Mouse (Mus musculus): ENCODE measurements around the gene 1600002K03Rik. TPM values are rescaled to one million over a fixed set of nuclear protein-coding genes. Genes with fewer than 3 reads are reported as not detected.

The 1600002K03Rik gene
- polyA plus RNA-seq (2015; fragmentation: Nextera tagmentation; extraction: Ambion mirVana): 13.5 and 14.3 TPM in 2 replicates

GRCm38 (mm10) chr10:80172527-80173292 lies at the start of gene 1600002K03Rik:
Gene 1600002K03Rik, plus strand, starts transcription at chr10:80172944.
- H3K36me3 ChIP-seq: peaks cover 25% of the 10 kb centered on the region
- no peaks in the 10 kb centered on the region for H3K9me3 ChIP-seq (replicated peaks)
- H3K9ac ChIP-seq (replicated peaks): peak within 1 kb of the TSS; percentile 60
- peaks cover 58% of the 10 kb centered on the region for H3K4me1 ChIP-seq
- ATAC-seq (ENCODE audit: low FRiP score): peak; percentile 71
- 7% methylated on average over 35 of the region's 35 CpGs for WGBS
- no peaks in the 10 kb centered on the region for H3K27me3 ChIP-seq (replicated peaks)
- H3K4me2 ChIP-seq: peak within 1 kb of the TSS; percentile 79
- peak within 1 kb of the TSS; percentile 92 for H3K27ac ChIP-seq (replicated peaks)
- H3K4me3 ChIP-seq (replicated peaks): peak within 1 kb of the TSS; percentile 56

GRCm38 (mm10) chr10:80123932-80124562 lies 48.7 kb upstream of the 1600002K03Rik start:
- ATAC-seq (ENCODE audit: low FRiP score): no peak
- Histone ChIP-seq H3K36me3 (peaks cover 56% of the 10 kb centered on the region), H3K27ac (replicated peaks) (no peak overlapping the region), H3K4me2 (no peak overlapping the region), H3K27me3 (replicated peaks) (no peaks in the 10 kb centered on the region), H3K9me3 (replicated peaks) (no peaks in the 10 kb centered on the region), H3K4me1 (peaks cover 16% of the 10 kb centered on the region), H3K4me3 (replicated peaks) (no peak overlapping the region), H3K9ac (replicated peaks) (no peak overlapping the region)
- 93% methylated on average over 9 of the region's 9 CpGs for WGBS

GRCm38 (mm10) chr10:80127920-80128319 lies 44.8 kb upstream of the 1600002K03Rik start:
- no peaks in the 10 kb centered on the region for H3K9me3 ChIP-seq (replicated peaks)
- no peak overlapping the region for H3K9ac ChIP-seq (replicated peaks)
- WGBS: 97% methylated on average over 8 of the region's 8 CpGs
- H3K4me1 ChIP-seq: peaks cover 14% of the 10 kb centered on the region
- H3K4me3 ChIP-seq (replicated peaks): no peak overlapping the region
- ATAC-seq (ENCODE audit: low FRiP score): no peak
- H3K27ac ChIP-seq (replicated peaks): no peak overlapping the region
- H3K27me3 ChIP-seq (replicated peaks): no peaks in the 10 kb centered on the region
- peaks cover 75% of the 10 kb centered on the region for H3K36me3 ChIP-seq
- H3K4me2 ChIP-seq: no peak overlapping the region

GRCm38 (mm10) chr10:80129846-80130245 lies 42.9 kb upstream of the 1600002K03Rik start:
- no peak overlapping the region for H3K4me3 ChIP-seq (replicated peaks)
- no peak overlapping the region; the same call in 1 of the 2 replicates for H3K27ac ChIP-seq (replicated peaks)
- no peaks in the 10 kb centered on the region for H3K9me3 ChIP-seq (replicated peaks)
- H3K4me1 ChIP-seq: peaks cover 21% of the 10 kb centered on the region
- peaks cover 93% of the 10 kb centered on the region for H3K36me3 ChIP-seq
- no peak overlapping the region for H3K4me2 ChIP-seq
- no peaks in the 10 kb centered on the region for H3K27me3 ChIP-seq (replicated peaks)
- WGBS: 92% methylated on average over 9 of the region's 9 CpGs
- ATAC-seq (ENCODE audit: low FRiP score): no peak
- no peak overlapping the region for H3K9ac ChIP-seq (replicated peaks)

GRCm38 (mm10) chr10:80130403-80131031 lies 42.2 kb upstream of the 1600002K03Rik start:
- WGBS: 77% methylated on average over 18 of the region's 18 CpGs
- no peak for ATAC-seq (ENCODE audit: low FRiP score)

GRCm38 (mm10) chr10:80131316-80131951 lies 41.3 kb upstream of the 1600002K03Rik start:
- ATAC-seq (ENCODE audit: low FRiP score): peak; percentile 74
- Histone ChIP-seq H3K27ac (replicated peaks) (peak overlapping the region; percentile 35; the same call in 1 of the 2 replicates), H3K4me1 (peaks cover 25% of the 10 kb centered on the region), H3K9ac (replicated peaks) (peak overlapping the region; percentile 11; the same call in 1 of the 2 replicates), H3K9me3 (replicated peaks) (no peaks in the 10 kb centered on the region), H3K36me3 (peaks cover 94% of the 10 kb centered on the region), H3K27me3 (replicated peaks) (no peaks in the 10 kb centered on the region), H3K4me2 (peak overlapping the region; percentile 24), H3K4me3 (replicated peaks) (peak overlapping the region; percentile 1; the same call in 1 of the 2 replicates)
- 14% methylated on average over 55 of the region's 55 CpGs for WGBS

More at GRCm38 (mm10) chr10:80130403-80131031, 42.2 kb upstream of the 1600002K03Rik start:
- no peak overlapping the region for H3K4me3 ChIP-seq (replicated peaks)
- no peak overlapping the region for H3K4me2 ChIP-seq
- peaks cover 96% of the 10 kb centered on the region for H3K36me3 ChIP-seq
- 0 out of 2 replicates have a peak overlapping the region, but pooled peaks have one; percentile 35 for H3K27ac ChIP-seq (replicated peaks)
- H3K4me1 ChIP-seq: peaks cover 21% of the 10 kb centered on the region
- no peaks in the 10 kb centered on the region for H3K9me3 ChIP-seq (replicated peaks)
- H3K27me3 ChIP-seq (replicated peaks): no peaks in the 10 kb centered on the region
- no peak overlapping the region; the same call in 1 of the 2 replicates for H3K9ac ChIP-seq (replicated peaks)

GRCm38 (mm10) chr10:80131952-80132350 lies 40.8 kb upstream of the 1600002K03Rik start:
- Histone ChIP-seq H3K4me2 (peak overlapping the region; percentile 24), H3K36me3 (peaks cover 90% of the 10 kb centered on the region), H3K27ac (replicated peaks) (0 out of 2 replicates have a peak overlapping the region, but pooled peaks have one; percentile 35), H3K27me3 (replicated peaks) (no peaks in the 10 kb centered on the region), H3K9ac (replicated peaks) (no peak overlapping the region), H3K9me3 (replicated peaks) (no peaks in the 10 kb centered on the region), H3K4me3 (replicated peaks) (peak overlapping the region; percentile 1; the same call in 1 of the 2 replicates), H3K4me1 (peaks cover 30% of the 10 kb centered on the region)
- 38% methylated on average over 27 of the region's 27 CpGs for WGBS
- ATAC-seq (ENCODE audit: low FRiP score): peak; percentile 16; the same call in 1 of the 2 replicates

GRCm38 (mm10) chr10:80133226-80133849 lies 39.4 kb upstream of the 1600002K03Rik start:
- no peak for ATAC-seq (ENCODE audit: low FRiP score)
- Histone ChIP-seq H3K36me3 (peaks cover 78% of the 10 kb centered on the region), H3K4me1 (peaks cover 44% of the 10 kb centered on the region), H3K27ac (replicated peaks) (no peak overlapping the region), H3K4me2 (no peak overlapping the region), H3K27me3 (replicated peaks) (no peaks in the 10 kb centered on the region), H3K9me3 (replicated peaks) (no peaks in the 10 kb centered on the region), H3K4me3 (replicated peaks) (no peak overlapping the region), H3K9ac (replicated peaks) (no peak overlapping the region)
- WGBS: 73% methylated on average over 8 of the region's 8 CpGs

- no peak for ATAC-seq (ENCODE audit: low FRiP score)
- H3K27me3 ChIP-seq (replicated peaks): no peaks in the 10 kb centered on the region
- peaks cover 47% of the 10 kb centered on the region for H3K4me1 ChIP-seq
- H3K4me3 ChIP-seq (replicated peaks): no peak overlapping the region
- H3K9me3 ChIP-seq (replicated peaks): no peaks in the 10 kb centered on the region
- no peak overlapping the region for H3K9ac ChIP-seq (replicated peaks)
- WGBS: 87% methylated on average over 9 of the region's 9 CpGs
- H3K36me3 ChIP-seq: peaks cover 67% of the 10 kb centered on the region
- no peak overlapping the region for H3K4me2 ChIP-seq
- no peak overlapping the region for H3K27ac ChIP-seq (replicated peaks)
Observed at GRCm38 (mm10) chr10:80134421-80134820, 38.3 kb upstream of the 1600002K03Rik start.

GRCm38 (mm10) chr10:80135161-80135560 lies 37.6 kb upstream of the 1600002K03Rik start:
- peaks cover 53% of the 10 kb centered on the region for H3K4me1 ChIP-seq
- H3K4me2 ChIP-seq: no peak overlapping the region
- H3K36me3 ChIP-seq: peaks cover 59% of the 10 kb centered on the region
- H3K4me3 ChIP-seq (replicated peaks): no peak overlapping the region
- no peaks in the 10 kb centered on the region for H3K9me3 ChIP-seq (replicated peaks)
- no peak overlapping the region for H3K9ac ChIP-seq (replicated peaks)
- no peak for ATAC-seq (ENCODE audit: low FRiP score)
- H3K27me3 ChIP-seq (replicated peaks): no peaks in the 10 kb centered on the region
- no peak overlapping the region for H3K27ac ChIP-seq (replicated peaks)
- 84% methylated on average over 10 of the region's 10 CpGs for WGBS

GRCm38 (mm10) chr10:80135641-80136040 lies 37.1 kb upstream of the 1600002K03Rik start:
- H3K27me3 ChIP-seq (replicated peaks): no peaks in the 10 kb centered on the region
- H3K4me2 ChIP-seq: peak overlapping the region; percentile 89; the same call in 1 of the 2 replicates
- 83% methylated on average over 1 of the region's 1 CpGs for WGBS
- peaks cover 55% of the 10 kb centered on the region for H3K4me1 ChIP-seq
- no peaks in the 10 kb centered on the region for H3K9me3 ChIP-seq (replicated peaks)
- H3K27ac ChIP-seq (replicated peaks): no peak overlapping the region
- no peak for ATAC-seq (ENCODE audit: low FRiP score)
- no peak overlapping the region for H3K4me3 ChIP-seq (replicated peaks)
- H3K9ac ChIP-seq (replicated peaks): no peak overlapping the region
- H3K36me3 ChIP-seq: peaks cover 55% of the 10 kb centered on the region

Data from neural tube, embryonic 15.5 days (tissue).